Mouse (Mus musculus) urinary bladder, adult 18-20 months (tissue): ENCODE data around the gene Tgds.
"Not testable (repeated sequence)": the region's sequence is repeated elsewhere in the genome, so short reads cannot be mapped to it uniquely, and the experiment has no call there.

Experiments
- DNase-seq, 2 experiments: peaks; one replicate each; pipeline ENCODE4 v3.0.0; 2022; ENCODE audit warnings: low spot score in 2 of 2, mixed read lengths in 2 of 2

The Tgds gene

DNA sequence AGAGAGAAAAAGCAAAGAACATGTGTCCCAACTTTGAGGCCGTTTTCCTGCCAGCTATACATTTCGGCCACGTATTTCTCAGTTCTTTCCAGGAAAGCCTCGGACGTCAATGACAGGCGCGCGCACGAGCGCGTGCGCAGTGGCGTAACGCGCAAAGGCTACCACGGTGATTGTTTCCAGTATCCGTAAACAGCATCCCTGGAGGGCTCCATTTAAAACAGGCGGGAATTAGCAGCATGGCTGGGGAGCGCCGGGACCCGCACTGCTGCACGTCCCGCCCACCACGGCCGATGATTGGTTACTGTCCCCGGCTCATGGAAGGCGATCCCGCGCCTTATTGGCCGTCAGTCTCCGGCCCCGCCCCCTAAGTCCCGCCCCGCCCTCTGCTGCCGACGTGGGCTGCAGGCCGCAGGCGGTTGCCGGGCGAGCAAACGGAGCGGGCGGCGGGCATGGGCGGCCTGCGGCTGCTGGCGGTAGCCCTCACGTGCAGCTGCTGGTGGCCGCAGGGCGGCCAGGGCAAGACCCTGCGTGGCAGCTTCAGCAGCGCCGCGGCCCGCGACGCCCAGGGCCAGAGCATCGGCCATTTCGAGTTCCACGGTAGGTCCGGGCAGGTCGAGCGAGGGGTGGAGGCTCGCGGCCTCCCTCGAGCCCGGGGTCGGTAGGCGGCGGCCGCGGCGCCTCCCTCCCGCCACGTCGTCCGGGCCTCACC lies 4.3 kb upstream of the Tgds start, which contains the start of gene Gpr180:
Gene Gpr180 (plus strand): TSS at position 415 of the 709 bp plus-strand sequence.
- peak; percentile 90 to 92 for DNase-seq

DNA sequence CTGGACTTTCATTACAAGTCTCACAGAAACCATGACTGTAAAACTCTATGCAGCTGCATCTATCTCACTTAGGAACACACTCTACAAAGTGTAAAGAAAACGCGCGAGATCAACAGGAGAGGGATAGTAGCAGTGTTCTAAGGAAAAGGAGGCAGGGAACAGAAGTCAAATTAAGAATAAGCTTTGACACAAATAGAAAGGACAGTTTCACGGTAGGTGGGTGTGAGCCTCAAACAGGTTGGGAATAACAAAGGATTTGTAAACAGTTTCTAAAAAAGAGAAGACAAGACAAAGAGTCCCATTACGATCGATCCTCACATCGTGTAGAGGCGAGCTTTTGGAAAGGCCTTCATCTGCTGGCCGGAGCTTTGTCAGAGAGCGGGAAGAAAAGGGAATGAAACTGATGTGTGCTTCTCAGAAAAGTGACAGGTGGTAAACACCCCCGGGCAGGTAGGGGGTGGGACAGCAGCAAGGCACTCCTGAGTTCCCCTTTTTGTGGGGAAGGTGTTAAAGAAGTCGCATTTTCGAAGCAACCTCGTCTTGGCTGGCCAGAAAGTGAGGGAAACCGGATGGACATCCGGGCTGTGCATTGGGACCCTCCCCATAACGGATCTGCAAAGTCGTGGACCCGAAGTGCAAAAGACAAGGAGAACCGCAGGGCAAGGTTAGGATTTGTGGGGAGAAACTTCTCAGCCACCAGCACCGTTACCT lies 469 bp downstream of the Tgds start:
- no peak for DNase-seq

DNA sequence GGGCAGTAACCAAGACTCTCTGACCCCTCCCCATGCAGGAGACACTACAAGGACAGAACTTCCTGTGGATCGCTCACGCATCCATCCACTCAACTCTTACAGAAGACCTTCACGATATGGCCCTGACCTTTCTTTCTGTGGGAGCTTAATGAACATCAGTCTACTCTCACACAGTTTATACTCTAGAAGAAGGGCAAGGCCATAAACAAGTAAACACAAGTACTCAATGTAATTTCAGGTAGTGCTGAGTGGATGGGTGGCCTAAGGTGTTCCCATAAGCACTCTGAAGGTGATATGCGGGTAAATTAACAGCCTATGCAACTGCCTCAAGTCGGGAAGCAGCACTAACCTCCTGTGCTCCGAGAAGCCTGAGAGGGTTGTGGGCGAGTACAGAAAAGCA lies 1.1 kb downstream of the Tgds start:
- no peak for DNase-seq

DNA sequence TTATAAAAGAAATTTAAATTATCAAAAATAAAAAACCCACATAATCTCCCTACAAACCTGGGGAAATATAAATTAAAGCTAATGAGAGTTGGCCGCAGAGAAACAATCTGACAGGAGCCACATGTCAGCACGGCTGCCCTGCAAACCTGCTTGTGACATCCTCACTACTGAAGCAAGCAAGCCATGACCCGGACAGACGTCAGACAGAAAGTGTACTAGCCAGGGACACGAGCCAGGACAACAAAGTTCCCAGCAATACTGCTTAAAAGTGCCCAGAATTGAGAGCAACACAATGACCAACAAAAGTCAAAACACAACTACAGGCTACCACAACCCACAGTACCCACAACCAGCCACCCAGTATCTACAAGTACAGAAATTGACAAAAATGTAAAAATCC lies 6.3 kb downstream of the Tgds start:
- no peak for DNase-seq

DNA sequence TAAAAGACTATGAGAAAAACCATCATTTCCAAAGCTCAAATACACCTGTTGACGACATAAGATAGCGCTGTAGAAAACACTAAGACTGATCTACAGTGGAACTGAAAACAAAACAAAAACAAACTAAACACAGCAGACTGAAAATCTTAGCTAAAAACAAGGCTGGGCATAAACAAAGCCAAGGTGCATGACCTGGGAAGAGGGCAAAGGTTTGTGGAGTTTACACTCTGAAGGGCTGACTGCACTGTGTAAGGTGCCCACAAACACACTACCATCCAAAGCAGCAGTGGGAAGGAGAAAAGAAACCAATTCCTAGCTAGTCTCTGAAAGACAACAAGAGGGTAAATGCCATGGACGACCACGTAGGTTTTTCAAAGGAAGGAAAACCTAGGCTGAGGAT lies 7.8 kb downstream of the Tgds start:
- no peak for DNase-seq

DNA sequence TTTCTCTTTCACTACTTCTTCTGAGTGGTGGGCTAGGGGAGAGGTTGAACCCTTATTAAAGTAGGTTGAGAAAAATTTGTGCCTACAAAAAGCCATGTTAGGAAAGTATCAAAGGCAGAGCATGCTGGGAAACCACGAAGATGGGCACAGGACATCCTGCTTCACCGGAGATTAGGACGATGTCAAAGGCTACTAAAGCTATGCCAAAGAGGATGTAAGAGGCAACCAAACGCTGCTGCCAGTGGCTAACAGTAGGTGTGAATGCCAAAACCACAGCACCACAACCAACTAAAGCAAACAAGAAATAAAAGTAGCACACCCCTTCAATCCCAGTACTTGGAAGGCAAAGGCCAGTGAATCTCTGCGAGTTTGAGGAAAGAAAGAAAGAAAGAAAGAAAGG lies 8.4 kb downstream of the Tgds start:
- DNase-seq, result no peak

DNA sequence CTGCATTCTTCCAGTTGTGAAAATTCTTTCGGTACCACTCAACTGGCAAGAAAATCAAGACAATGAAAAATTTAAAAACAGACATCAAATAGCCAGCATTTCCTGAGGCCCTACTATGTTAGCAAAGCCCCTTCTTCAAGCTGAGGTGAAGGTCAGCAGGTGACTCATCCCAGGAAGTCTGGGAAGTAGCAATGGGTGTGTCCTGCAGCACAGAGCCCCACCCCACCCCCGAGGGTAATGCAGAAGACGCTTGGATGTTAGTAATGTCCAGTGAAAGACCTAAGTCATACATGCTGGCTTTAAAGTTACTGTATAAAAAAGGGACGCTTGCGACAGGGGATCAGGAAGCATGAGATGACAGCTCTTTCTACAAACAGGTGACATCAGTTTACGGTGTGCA lies 19.4 kb downstream of the Tgds start:
- DNase-seq, result no peak

DNA sequence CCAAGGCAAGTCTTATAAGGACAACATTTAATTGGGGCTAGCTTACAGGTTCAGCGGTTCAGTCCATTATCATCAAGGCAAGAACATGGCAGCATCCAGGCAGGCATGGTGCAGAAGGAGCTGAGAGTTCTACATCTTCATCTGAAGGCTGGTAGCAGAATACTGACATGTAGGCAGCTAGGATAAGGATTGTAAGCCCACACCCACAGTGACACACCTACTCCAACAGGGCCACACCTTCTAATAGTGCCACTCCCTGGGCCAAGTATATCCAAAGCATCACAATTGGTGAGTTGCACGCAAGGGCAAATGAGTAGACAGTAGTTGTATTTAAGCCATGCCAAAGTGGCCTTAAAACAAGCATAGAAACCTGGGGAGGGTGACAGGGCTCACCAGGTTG lies 25.1 kb downstream of the Tgds start:
- not testable (repeated sequence) for DNase-seq

DNA sequence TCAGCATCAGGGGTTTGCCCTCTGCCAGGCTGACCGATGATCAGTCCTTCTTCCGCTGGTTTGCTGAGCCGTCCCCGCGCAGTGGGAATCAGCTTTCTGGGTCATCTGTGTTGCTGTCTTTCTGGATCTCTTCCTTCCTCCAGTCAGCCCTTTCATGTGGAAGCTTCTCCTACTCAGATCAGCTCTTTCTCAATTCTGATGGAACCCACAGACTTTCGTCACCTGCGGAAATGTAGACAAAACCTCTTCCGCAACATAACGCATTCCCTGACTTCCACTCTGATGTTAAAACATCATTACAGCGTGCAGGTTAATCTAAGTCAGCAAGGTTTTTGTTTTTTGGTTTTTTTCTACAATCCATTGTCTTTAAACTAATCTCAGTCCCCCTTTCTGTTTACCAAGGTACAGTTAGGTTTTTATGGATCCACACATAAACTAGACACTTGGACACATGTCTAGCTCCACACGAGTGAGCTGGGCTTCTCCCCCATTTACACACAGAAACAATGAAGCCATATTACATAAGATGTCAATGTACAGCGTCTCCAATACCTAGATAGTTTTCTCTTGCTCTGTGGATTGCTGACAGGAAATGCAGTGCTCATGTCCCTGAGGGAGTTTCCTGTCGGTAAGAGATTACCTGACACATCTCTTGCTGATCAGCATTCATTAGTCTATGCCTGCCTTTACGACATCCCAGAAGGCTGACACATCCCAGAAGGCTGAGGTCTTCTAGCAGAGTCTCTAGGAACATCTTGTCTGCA lies 31.1 kb downstream of the Tgds start:
- DNase-seq, result no peak

DNA sequence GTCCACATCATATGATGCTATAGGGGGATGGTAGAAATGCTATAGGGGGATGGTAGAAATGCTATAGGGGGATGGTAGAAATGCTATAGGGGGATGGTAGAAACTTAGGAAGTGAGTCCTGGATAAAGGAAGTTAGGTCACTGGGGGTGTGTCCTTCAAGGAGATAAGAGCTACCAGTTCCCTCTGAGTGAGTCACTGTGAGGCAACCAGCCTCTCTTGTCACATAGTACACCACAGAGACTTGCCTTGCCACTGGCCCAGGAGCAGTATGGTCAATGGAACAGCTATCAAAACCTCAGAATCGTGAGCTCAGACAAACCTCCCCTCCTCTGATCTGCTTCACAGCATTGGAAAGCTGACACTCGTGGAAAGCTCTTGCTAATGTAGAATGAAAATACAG lies 34.3 kb downstream of the Tgds start:
- no peak for DNase-seq

DNA sequence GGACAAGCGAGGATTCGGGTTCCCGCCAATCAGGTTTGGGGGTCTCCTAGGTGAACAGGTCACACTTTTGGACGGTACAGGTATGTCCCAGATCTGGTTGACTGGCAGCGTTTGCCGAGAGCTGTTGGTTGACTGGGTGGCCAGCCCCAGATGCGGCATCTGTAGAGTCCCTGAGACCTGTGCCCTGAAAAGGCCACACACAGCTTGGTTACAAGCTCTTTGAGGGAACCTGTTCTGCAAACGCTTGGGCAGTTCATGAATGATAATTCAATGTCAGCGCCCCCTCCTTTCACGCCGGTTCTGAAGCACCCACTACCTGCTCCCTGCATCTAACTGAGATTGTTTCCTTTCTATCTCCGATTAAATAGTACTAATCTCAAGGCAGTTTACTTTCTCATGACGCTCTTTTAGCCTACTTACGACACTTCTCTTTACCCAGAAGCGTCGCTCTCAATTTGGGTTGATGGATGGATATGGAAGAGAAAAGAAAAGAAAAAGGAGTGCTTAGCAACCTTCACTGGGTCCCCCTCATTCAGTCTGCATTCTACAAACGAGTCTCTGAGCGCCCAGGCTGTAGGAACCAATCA lies 42.7 kb downstream of the Tgds start:
- peak in 1 of 2 experiments; percentile 74 for DNase-seq

DNA sequence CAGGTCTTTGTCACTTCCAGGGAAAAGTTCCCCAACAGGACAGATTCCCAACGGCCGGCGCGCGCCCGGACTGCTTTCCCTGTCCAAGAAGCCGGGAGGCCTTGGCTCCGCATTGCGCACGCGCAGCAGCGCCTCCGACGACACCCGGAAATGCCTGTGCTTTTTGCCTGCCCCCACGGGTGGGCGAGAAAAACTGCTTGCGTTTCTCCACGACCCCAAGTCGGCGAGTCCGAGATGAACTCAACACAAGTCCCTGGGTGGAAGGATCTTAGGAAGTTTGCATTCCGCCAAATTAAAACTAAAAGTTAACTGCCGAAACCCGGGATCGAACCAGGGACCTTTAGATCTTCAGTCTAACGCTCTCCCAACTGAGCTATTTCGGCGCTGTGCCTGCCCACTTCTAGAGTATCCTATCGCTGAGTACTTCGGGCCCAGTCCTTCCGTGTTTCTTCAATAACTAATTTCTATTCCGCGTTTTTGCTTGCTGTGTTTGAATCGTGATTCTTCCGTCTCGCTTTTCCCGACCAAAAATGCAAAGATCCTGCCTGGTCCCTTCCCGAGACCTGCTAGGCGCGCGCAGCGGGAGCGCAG lies 43.2 kb downstream of the Tgds start:
- peak; percentile 88 to 94 for DNase-seq

DNA sequence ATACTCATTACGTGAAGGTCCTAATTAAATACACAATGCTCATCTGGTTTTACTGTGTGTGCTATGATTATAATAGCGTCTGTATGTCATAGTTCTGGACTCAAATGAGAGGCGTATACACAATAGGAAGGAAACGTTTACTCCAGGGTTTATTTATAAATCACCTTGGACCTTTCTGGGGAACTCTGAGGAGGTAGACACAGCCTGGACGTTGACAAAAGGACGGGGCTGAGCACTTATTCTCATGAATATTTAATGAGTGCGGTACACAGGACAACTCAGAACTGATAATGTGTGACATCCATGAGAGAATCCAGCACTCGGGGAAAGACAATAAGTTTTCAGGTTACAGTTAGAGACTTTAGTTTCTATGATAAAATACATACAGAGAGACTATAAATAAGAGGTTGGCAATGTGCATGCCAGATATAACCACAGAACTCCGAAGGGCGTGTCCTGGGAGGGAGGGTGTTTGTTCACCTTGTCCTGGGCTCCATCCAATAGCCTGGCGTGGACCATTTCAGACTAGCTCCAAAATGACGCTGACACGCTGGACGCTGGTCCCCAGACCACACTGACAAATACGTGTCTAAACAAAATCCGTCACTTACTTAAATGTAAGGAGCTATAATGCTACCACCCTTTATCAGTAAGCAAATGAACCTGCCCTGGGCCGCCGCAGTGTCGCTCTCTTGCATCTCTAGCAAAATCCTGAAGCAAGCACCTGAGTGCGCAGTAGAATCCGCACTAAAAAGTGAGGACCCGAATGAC lies 43.9 kb downstream of the Tgds start:
- DNase-seq, result peak in 1 of 2 experiments; percentile 25

DNA sequence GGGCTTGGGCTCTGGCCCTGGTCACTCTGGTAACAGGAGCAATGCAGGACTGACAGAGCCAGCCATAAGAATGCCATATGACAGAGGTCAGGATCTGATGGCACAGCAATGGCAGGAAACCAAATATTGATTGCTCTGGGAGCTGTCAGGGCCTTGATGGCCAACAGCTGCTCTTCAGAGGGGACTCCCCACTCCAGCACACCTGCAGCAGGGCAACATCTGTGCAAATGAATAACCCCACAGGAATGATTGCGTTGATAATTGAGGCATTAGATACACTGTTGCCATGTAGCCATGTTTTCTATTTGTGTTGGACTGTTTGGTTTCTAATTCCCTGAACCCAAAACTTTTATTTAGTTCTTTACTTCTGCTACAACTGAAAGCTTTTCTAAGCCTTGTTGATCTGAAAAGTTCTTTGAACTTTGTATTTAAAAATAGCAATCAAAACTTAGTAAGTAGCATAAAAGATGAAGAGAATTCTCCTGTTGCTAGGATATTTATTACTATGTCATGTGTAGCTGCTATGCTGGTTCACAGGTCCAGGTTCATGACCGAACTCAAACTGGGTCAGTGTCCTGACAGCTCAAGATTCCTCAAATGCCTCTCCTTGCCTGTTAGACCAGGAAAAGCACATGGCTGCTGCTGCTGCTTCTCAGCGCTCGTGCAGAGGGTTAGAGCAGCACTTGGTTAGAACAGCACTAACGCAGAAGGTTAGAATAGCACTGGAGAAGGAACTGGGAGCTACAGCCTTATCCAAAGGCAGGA lies 46.1 kb downstream of the Tgds start:
- DNase-seq, result no peak

DNA sequence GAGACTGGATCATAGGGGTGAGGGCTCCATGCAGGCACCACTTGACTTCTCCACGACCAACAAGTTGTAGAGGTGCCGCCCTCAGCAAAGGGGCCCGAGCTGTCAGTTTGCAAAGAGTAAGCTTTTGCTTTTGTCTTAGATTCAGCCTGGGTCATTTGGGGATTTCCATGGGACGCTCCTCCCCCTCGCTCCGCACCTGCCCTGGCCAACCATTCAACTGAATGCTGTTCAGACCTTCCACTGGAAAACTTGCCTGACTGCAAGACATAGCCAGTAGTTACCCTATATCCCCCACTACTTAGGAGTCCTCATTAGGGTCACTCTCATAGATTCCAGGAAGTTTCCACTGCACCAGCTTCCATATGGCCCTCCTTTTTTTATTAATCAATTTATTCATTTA lies 48.7 kb downstream of the Tgds start:
- no peak for DNase-seq

DNA sequence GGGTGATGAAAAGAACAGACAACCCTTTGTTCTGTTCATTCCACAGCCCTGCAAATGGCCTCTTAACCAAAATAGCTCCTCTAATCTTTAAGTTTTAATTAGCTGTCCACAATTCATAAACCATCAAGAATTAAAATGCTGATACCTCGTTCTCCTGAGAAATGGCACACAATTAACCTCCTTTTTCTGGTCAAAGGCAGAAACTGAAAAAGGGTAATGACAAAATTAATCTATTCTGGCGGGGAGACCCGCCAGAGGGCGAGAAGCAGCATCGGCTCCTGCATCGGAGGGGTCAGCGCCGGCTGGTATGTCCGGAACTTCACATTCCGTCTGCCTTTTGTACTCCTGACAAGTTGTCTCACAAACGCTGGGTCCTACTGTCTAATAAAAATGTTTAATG lies 51.9 kb downstream of the Tgds start:
- no peak for DNase-seq

DNA sequence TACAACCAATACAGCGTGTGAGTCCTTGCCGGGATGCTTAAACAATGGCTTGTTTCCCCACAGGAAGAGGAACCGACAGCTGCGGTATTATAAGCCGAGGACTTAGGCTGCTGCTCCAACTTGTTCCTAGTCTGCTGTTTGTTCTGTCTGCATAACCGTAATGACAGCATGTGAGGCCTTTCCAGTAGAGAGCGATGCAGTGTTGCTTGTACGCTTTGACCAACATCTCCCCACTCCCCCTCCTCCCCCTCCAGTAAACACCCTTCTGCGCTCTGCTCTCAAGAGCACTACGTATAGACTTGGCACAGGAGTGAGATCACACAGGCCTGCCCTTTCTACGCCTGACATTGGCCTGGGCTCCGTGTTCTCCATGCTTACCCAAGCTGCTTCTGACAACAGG lies 62.5 kb downstream of the Tgds start:
- no peak for DNase-seq

DNA sequence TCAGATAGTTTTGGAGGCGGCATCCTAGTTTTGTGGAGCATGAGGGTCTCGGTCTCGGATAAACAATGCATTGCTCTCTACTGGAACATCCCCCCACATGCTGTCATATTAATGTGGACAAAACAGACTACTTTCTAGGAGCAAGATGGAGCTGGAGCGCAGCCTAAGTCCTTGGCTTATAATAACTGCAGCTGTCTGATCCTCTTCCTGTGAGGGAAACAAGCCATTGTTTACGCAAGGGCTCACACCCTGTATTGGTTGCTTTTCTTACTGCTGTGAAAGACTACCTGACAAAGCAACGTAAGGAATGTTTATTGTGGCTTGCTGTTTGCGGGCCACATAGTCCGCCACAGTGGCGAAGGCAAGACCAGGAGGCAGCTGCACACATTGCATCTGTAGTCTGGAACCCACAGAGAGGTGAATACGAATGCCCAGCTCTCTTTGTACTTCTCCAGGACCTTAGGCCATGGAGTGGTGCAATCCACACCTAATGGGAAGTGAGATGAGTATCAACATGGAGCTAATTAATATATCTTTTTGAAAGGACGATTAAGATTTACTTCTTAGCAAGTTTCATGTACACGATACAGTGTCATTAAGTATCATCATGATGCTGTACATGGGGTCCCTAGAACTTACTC lies 63.0 kb downstream of the Tgds start:
- DNase-seq, result no peak
